Mouse (Mus musculus) stomach, postnatal 0 days (tissue): ENCODE measurements around the gene Narfl.

Source experiments
- CTCF ChIP-seq: IDR thresholded peaks from 2 replicates; pipeline ENCODE4 v1.5.1; 2016; ENCODE audit warnings: antibody characterized with exemption, low read depth, mild to moderate bottlenecking, moderate library complexity
- EP300 ChIP-seq: optimal IDR thresholded peaks from 2 replicates; pipeline ENCODE3; 2016; ENCODE audit warnings: antibody characterized with exemption

GRCm38 (mm10) chr17:25743831-25744230 lies 29.7 kb upstream of the Narfl start:
- TF ChIP-seq CTCF (no peak), EP300 (no peak)
